Mouse (Mus musculus) heart, adult 2 months (tissue): ENCODE results near the gene Acer1.

Experiments
- CTCF ChIP-seq: fragments of 200-600 bp; IDR thresholded peaks from 2 replicates; pipeline ENCODE4 v1.8.1; 2022; ENCODE audit warnings: antibody characterized with exemption, mild to moderate bottlenecking, moderate library complexity
- EP300 ChIP-seq: fragments of 200-500 bp; IDR thresholded peaks from 2 replicates; pipeline ENCODE4 v1.6.1; 2011; ENCODE audit warnings: low read depth, low read length, control low read depth; ENCODE audit not compliant: insufficient read depth
- POLR2A ChIP-seq: fragments of 200-500 bp; IDR thresholded peaks from 2 replicates; pipeline ENCODE4 v1.6.1; 2011; ENCODE audit warnings: mild to moderate bottlenecking, low read depth, low read length, control low read depth; ENCODE audit not compliant: insufficient read depth

GRCm38 (mm10) chr17:56999968-57000609, 18.2 kb upstream of the Acer1 start, which contains the start of gene Pspn:
- TF ChIP-seq POLR2A (no peak), CTCF (no peak), EP300 (no peak)
